Mouse (Mus musculus) spleen, adult 2 months (tissue): ENCODE measurements around the gene Hist2h4. TPM values are rescaled to one million over a fixed set of nuclear protein-coding genes. Genes with fewer than 3 reads are reported as not detected.

ENCODE experiments used
- DNase-seq, 2 experiments: peaks; one replicate each; pipeline versions ENCODE4 v3.0.0 to v3.0.0-alpha.2; 2012 to 2021; ENCODE audit warnings: low spot score in 2 of 2, low read depth in 1 of 2
- H3K27ac ChIP-seq: fragments of 200-500 bp; 2 replicates; pipeline ENCODE4 v1.5.1; 2012; ENCODE audit warnings: low read length, inconsistent platforms; ENCODE audit not compliant: insufficient read depth
- H3K27me3 ChIP-seq: fragments of 200-500 bp; 2 replicates; pipeline ENCODE4 v1.6.1; 2012; ENCODE audit warnings: mild to moderate bottlenecking, moderate library complexity, low read length, inconsistent platforms; ENCODE audit not compliant: control insufficient read depth, insufficient read depth
- H3K36me3 ChIP-seq: fragments of 200-500 bp; 2 replicates; pipeline ENCODE4 v1.6.1; 2012; ENCODE audit warnings: mild to moderate bottlenecking, low read length, inconsistent platforms; ENCODE audit not compliant: control insufficient read depth, insufficient read depth
- H3K4me1 ChIP-seq: fragments of 200-500 bp; 2 replicates; pipeline ENCODE4 v1.6.1; 2011; ENCODE audit warnings: inconsistent platforms; ENCODE audit not compliant: control insufficient read depth, insufficient read depth, insufficient read length
- H3K4me3 ChIP-seq: fragments of 200-500 bp; 2 replicates; pipeline ENCODE4 v1.5.1; 2011; ENCODE audit warnings: mild to moderate bottlenecking, inconsistent platforms; ENCODE audit not compliant: insufficient read depth, insufficient read length; ENCODE audit errors: extremely low read depth
- CTCF ChIP-seq: fragments of 200-500 bp; IDR thresholded peaks from 2 replicates; pipeline ENCODE4 v1.5.1; 2011; ENCODE audit warnings: mild to moderate bottlenecking, inconsistent platforms; ENCODE audit not compliant: insufficient read depth, insufficient read length, insufficient replicate concordance; ENCODE audit errors: extremely low read depth
- POLR2A ChIP-seq: fragments of 200-500 bp; IDR thresholded peaks from 2 replicates; pipeline ENCODE4 v1.6.1; 2011; ENCODE audit warnings: low read depth, low read length, inconsistent platforms
- WGBS: fragments of 180-500 bp; shearing (Covaris S2); methylation state at CpG from one replicate; pipeline ENCODE4 v1.1.7; 2018; 5-methylcytosine and 5-hydroxymethylcytosine counted together
- polyA plus RNA-seq: library from polyadenylated mRNA; depleted of rRNA; stranded (reverse); fragments of >200 nt; gene quantifications from 2 replicates; pipeline ENCODE4 v1.2.3, GENCODE M21; 2012; rRNA removed

Gene Hist2h4
- polyA plus RNA-seq, 1 experiment, result 9.3 TPM

- no peaks in the 10 kb centered on the region for H3K36me3 ChIP-seq
- WGBS, result under 1% methylated on average over 37 of the region's 37 CpGs
- peak within 1 kb of the TSS; percentile 100 for H3K27ac ChIP-seq
- peaks cover 9% of the 10 kb centered on the region for H3K4me1 ChIP-seq
- no peaks in the 10 kb centered on the region for H3K27me3 ChIP-seq
- DNase-seq, result peak; percentile 61 to 82
- TF ChIP-seq CTCF, result no peak
- TF ChIP-seq POLR2A, result peak; percentile 18
- peak within 1 kb of the TSS; percentile 85 for H3K4me3 ChIP-seq
These were observed 43.4 kb downstream of the Hist2h4 start, which contains the start of the genes Bola1 and Hist2h2ab for GRCm38 (mm10) chr3:96219661-96220130. Gene Bola1 (minus strand): TSS chr3:96219709. Gene Hist2h2ab (plus strand): TSS chr3:96219865.

GRCm38 (mm10) chr3:96219191-96219641 is 43.9 kb downstream of the Hist2h4 start:
- Histone ChIP-seq H3K4me1 (peaks cover 9% of the 10 kb centered on the region), H3K27me3 (no peaks in the 10 kb centered on the region), H3K4me3 (peak overlapping the region; percentile 56), H3K36me3 (no peaks in the 10 kb centered on the region), H3K27ac (peak overlapping the region; percentile 100)
- WGBS, result 0% methylated on average over 12 of the region's 12 CpGs
- TF ChIP-seq CTCF (peak; percentile 9; the same call in 1 of the 2 replicates), POLR2A (no peak)
- peak; percentile 40 to 48 for DNase-seq

Other genes with a start within 250 kb of the Hist2h4 start
- gene Vps45, start 204.8 kb downstream of the Hist2h4 start, polyA plus RNA-seq, result 2.0 and 2.5 TPM in 2 replicates
- gene Otud7b, start 158.8 kb downstream of the Hist2h4 start, polyA plus RNA-seq, result 11.1 and 19.8 TPM in 2 replicates
- 2.1 and 2.7 TPM in 2 replicates for gene Mtmr11, start 101.3 kb downstream of the Hist2h4 start, polyA plus RNA-seq
- 62.2 and 91.8 TPM in 2 replicates for gene Sf3b4, start 91.0 kb downstream of the Hist2h4 start, polyA plus RNA-seq
- 2.0 and 3.5 TPM in 2 replicates for gene Sv2a, start 82.2 kb downstream of the Hist2h4 start, polyA plus RNA-seq
- 24.6 and 38.8 TPM in 2 replicates for gene Bola1, start 43.6 kb downstream of the Hist2h4 start, polyA plus RNA-seq
- 3.0 and 5.2 TPM in 2 replicates for gene Hist2h2ab, start 43.4 kb downstream of the Hist2h4 start, polyA plus RNA-seq
- gene Hist2h2ac, start 42.4 kb downstream of the Hist2h4 start, polyA plus RNA-seq, result 31.1 and 44.3 TPM in 2 replicates
- gene Hist2h2be, start 42.2 kb downstream of the Hist2h4 start, polyA plus RNA-seq, result 3.3 and 4.2 TPM in 2 replicates
- 66.4 and 158 TPM in 2 replicates for gene Hist2h3c2, start 24.2 kb downstream of the Hist2h4 start, polyA plus RNA-seq
- 169 and 177 TPM in 2 replicates for gene Hist2h2aa2, start 23.0 kb downstream of the Hist2h4 start, polyA plus RNA-seq
- 95.6 and 174 TPM in 2 replicates for gene Hist2h2aa1, start 17.8 kb downstream of the Hist2h4 start, polyA plus RNA-seq
- not detected in 2 replicates for gene Hist2h3c1, start 16.6 kb downstream of the Hist2h4 start, polyA plus RNA-seq
- 102 and 177 TPM in 2 replicates for gene Hist2h3b, start 5.3 kb upstream of the Hist2h4 start, polyA plus RNA-seq
- 14.7 and 15.9 TPM in 2 replicates for gene Hist2h2bb, start 6.4 kb upstream of the Hist2h4 start, polyA plus RNA-seq
- 5.2 and 6.0 TPM in 2 replicates for gene Fcgr1, start 30.7 kb upstream of the Hist2h4 start, polyA plus RNA-seq
- gene BC107364, start 189.0 kb upstream of the Hist2h4 start, polyA plus RNA-seq, result not detected in 2 replicates